Mouse (Mus musculus): ENCODE results near the gene Nhs. TPM values are rescaled to one million over a fixed set of nuclear protein-coding genes. Genes with fewer than 3 reads are reported as not detected.

Nhs gene
- 1 to 10 TPM; 2.3 to 2.6 TPM for total RNA-seq (2021)
- long read RNA-seq, experiment 1, partial matches to known transcripts, result 0 of 1 reads
- long read RNA-seq, experiment 1, other reads (novel, unspliced or antisense), result 1 of 1 reads
- long read RNA-seq, experiment 2, partial matches to known transcripts, result 0 of 2 reads
- long read RNA-seq, experiment 2, other reads (novel, unspliced or antisense), result 2 of 2 reads

GRCm38 (mm10) chrX:162159637-162160611 is at the start of gene Nhs:
Gene Nhs (minus strand): TSS chrX:162159730.
- Histone ChIP-seq H3K4me3 (peak within 1 kb of the TSS; percentile 58), H3K27ac (peak within 1 kb of the TSS; percentile 28; the same call in 1 of the 2 replicates)
- DNase-seq (ENCODE audit: low spot score in 2 of 2), result peak; percentile 11 to 16
- peak; percentile 67 for TF ChIP-seq CTCF (conservative IDR thresholded peaks at IDR 0.05)

DNA sequence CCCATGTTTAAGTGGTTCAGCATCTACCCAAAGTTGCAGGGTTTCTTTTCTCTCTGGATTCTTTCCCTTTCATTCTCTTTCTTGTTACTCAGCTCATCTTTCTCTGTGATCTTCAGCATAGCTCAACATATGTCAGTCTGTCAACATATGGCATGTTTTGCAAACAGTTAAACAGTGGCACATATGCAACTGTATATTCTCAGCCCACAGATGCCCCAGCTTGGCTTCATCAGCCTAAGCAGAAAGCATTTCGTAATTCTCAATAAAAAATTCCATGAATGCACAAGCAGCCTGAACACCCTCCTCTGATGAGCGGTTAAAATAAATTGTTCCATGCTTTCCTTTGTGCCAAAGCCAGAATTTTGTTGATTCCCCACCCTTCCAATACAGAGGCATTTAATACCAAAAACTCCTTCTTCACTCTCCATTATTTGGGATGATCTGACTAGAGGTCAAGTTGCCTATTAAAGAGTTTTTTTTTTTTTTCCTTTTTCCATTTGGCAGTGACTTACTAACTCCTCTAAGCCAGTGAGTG is 46.9 kb upstream of the Nhs start:
- no peak for TF ChIP-seq CTCF (conservative IDR thresholded peaks at IDR 0.05)

DNA sequence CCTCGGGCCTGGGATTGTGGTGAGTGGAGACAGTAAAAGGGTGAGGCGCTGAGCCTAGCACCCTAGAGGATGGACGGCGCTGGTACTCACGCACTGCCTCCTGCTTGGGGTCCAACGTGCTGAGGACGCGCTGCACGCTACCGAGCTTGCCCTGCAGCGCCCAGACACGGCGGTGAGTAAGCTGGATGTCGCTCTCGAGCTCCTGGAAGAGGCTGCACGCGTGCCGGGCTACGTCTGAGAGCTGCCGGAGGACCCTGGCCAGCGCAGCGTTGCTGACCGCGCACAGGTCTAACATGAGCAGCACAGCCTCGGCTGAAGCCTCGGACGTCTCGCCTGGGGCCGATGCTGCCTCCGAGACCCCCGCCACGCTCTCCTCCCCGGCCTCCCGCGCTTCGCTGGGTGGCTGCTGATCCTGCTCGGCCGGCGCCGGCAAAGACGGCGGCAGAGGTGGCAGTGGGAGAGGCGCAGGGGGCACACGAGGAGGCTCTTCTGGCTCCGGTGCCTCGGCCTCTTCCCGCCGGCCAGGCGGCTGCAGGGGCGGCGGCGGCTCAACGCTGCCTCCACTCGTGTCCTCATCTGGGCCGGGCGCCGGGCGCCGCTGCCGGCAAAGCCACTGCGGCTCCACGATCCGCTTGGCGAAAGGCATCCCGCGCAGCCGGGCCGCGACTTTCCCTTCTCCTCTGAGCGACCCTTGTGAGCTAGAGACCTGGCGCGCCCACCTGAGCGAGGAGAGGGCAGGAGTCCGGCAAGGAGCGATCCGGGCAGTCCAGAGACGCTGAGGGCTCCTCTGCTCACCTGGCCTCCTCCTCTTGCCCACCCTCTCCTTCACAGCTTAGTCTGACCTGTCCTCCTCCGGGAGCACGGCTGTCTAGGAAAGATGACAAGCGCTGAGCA is 540 bp downstream of the Nhs start:
- Histone ChIP-seq H3K27ac (peak overlapping the region; percentile 28; the same call in 1 of the 2 replicates), H3K4me3 (peak overlapping the region; percentile 58)
- TF ChIP-seq CTCF (conservative IDR thresholded peaks at IDR 0.05), result peak; percentile 13; the same call in 1 of the 2 replicates
- no peak for DNase-seq (ENCODE audit: low spot score in 2 of 2)

More for the DNA sequence above, 46.9 kb upstream of the Nhs start:
- H3K27ac ChIP-seq, result no peak overlapping the region
- no peak overlapping the region for H3K4me3 ChIP-seq
- DNase-seq (ENCODE audit: low spot score in 2 of 2), result peak in 1 of 2 experiments; percentile 4

DNA sequence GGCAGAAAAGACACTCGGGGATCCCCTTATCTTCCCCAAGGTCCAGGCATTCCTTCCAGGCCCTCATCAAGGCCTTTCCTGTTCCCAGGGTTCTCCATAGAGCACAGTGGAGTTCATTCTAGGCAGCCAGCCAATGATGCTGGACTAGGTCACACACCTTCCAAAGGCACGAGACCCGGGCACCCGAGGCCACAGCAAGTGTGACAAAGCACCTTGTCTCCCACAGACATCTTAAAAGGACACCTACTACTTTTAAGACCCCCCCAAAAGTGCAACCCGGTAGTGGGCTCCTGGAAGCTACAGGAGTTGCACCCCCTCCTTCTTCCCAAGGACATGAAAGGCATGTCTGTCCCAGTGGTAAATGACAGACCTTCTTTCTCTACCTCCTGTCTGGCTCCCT is 1.4 kb downstream of the Nhs start:
- no peak overlapping the region for H3K27ac ChIP-seq
- peak overlapping the region; percentile 58; the same call in 1 of the 2 replicates for H3K4me3 ChIP-seq
- TF ChIP-seq CTCF (conservative IDR thresholded peaks at IDR 0.05), result no peak
- no peak for DNase-seq (ENCODE audit: low spot score in 2 of 2)

- no peak for DNase-seq (ENCODE audit: low spot score in 2 of 2)
- Histone ChIP-seq H3K27ac (no peak overlapping the region), H3K4me3 (no peak overlapping the region)
- no peak for TF ChIP-seq CTCF (conservative IDR thresholded peaks at IDR 0.05)
Observed at GRCm38 (mm10) chrX:162137807-162138206, 21.7 kb downstream of the Nhs start.

GRCm38 (mm10) chrX:162113257-162113656 is 46.3 kb downstream of the Nhs start:
- DNase-seq (ENCODE audit: low spot score in 2 of 2), result no peak
- Histone ChIP-seq H3K4me3 (no peak overlapping the region), H3K27ac (no peak overlapping the region)
- TF ChIP-seq CTCF (conservative IDR thresholded peaks at IDR 0.05), result no peak

GRCm38 (mm10) chrX:162102802-162103434 is 56.6 kb downstream of the Nhs start:
- TF ChIP-seq CTCF (conservative IDR thresholded peaks at IDR 0.05), result no peak
- no peak for DNase-seq (ENCODE audit: low spot score in 2 of 2)
- H3K4me3 ChIP-seq, result no peak overlapping the region
- H3K27ac ChIP-seq, result no peak overlapping the region

DNA sequence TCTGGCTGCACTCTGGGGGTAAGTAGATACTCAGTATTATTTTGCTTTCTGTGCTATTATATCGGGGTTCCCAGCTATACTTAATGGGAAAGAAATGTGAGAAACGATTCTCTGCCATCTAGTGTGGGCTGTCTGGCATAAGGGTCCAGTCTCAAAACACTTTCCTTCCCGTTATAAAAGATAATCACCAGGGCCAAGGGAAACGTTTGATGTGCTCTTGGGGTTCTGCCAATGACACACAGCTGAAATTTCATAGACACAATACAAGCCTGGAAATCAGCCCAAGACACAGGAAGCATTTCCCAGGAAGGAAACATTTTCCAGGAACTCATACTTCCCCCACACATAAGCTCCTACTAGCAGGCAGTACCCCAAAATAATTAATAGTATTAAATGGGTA is 61.2 kb downstream of the Nhs start:
- DNase-seq (ENCODE audit: low spot score in 2 of 2), result no peak

GRCm38 (mm10) chrX:162087291-162087690 is 72.2 kb downstream of the Nhs start:
- DNase-seq (ENCODE audit: low spot score in 2 of 2), result peak in 1 of 2 experiments; percentile 47

More for the DNA sequence above, 61.2 kb downstream of the Nhs start:
- TF ChIP-seq CTCF (conservative IDR thresholded peaks at IDR 0.05), result no peak
- Histone ChIP-seq H3K4me3 (no peak overlapping the region), H3K27ac (no peak overlapping the region)

GRCm38 (mm10) chrX:162085897-162086200 is 73.7 kb downstream of the Nhs start:
- peak; percentile 4 to 17 for DNase-seq (ENCODE audit: low spot score in 2 of 2)
- Histone ChIP-seq H3K27ac (no peak overlapping the region), H3K4me3 (no peak overlapping the region)
- no peak for TF ChIP-seq CTCF (conservative IDR thresholded peaks at IDR 0.05)

More at GRCm38 (mm10) chrX:162087291-162087690, 72.2 kb downstream of the Nhs start:
- H3K4me3 ChIP-seq, result no peak overlapping the region
- no peak for TF ChIP-seq CTCF (conservative IDR thresholded peaks at IDR 0.05)
- H3K27ac ChIP-seq, result no peak overlapping the region

DNA sequence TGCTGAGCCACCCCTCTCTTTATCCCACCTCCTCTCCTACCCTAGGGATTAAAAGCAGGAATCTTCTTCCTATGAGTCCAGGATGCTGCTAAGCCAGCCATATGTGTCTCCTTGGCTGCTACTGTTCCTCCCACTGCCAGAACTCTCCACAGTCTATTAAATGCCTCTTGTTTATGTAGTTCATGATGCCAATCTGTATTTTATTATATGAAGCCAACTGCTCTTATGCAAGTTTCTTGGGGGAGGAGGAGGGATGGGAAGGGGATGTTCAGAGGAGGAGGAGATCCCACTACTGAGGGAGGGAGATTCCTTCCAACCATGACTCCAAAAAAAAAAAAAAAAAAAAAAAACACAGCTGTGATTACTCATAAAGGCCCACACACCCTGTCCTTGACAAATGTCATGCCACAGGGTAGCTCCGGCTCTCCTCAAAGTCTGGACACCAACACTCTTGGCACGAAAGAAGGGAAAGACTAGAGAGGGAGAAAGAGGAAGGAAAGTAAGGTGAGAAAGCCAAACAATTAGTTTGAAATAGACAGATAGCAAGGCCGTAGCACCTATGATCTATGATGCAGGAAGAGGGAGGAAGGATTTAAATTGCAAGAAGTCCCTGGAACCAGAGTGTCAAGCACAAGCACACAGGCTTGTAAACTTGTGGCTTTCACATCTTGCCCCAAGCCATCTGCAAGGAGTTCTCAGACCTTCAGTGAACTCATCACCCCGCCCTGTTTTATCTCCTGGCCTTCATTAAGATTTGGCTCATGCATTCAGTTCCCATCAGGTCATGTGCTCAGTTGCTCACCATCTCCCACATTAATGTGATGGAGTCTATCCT is 74.3 kb downstream of the Nhs start:
- TF ChIP-seq CTCF (conservative IDR thresholded peaks at IDR 0.05), result no peak
- Histone ChIP-seq H3K4me3 (no peak overlapping the region), H3K27ac (no peak overlapping the region)
- peak in 1 of 2 experiments; percentile 26 for DNase-seq (ENCODE audit: low spot score in 2 of 2)
